Mouse (Mus musculus) liver, adult 2 months (tissue): ENCODE measurements at regions not wholly inside any gene's neighbourhood (a gene's known extent, or its start where the extent isn't known, plus 50 kb on each side); places are given as distances from the start of the nearest gene placed in this dataset.

Source experiments
- CTCF ChIP-seq: fragments of 200-500 bp; IDR thresholded peaks from 2 replicates; pipeline ENCODE4 v1.5.1; 2011; ENCODE audit warnings: low read depth, low read length, control low read depth
- POLR2A ChIP-seq: fragments of 200-500 bp; IDR thresholded peaks from 2 replicates; pipeline ENCODE4 v1.6.1; 2011; ENCODE audit warnings: low read length, control low read depth; ENCODE audit not compliant: insufficient read depth; ENCODE audit errors: extremely low read depth

- no peak for TF ChIP-seq POLR2A
- no peak for TF ChIP-seq CTCF
Observed at GRCm38 (mm10) chr11:18531264-18532110, 487.3 kb downstream of the Meis1 start.
